Mouse (Mus musculus): Measurements from ENCODE around the gene Hecw2.

The Hecw2 gene

GRCm38 (mm10) chr1:54110920-54111605, 83.9 kb downstream of the Hecw2 start:
- DNase-seq, result peak; percentile 2

- no peak for DNase-seq
Observed at GRCm38 (mm10) chr1:54109255-54109654, 85.7 kb downstream of the Hecw2 start.

- DNase-seq, result no peak
Observed at GRCm38 (mm10) chr1:54106756-54107155, 88.2 kb downstream of the Hecw2 start.

GRCm38 (mm10) chr1:54079708-54080107, 115.3 kb downstream of the Hecw2 start:
- no peak for DNase-seq

- DNase-seq, result no peak
Observed at GRCm38 (mm10) chr1:54074456-54074855, 120.5 kb downstream of the Hecw2 start.

- DNase-seq, result no peak
Observed at GRCm38 (mm10) chr1:54070121-54070520, 124.8 kb downstream of the Hecw2 start.

GRCm38 (mm10) chr1:54068248-54068647, 126.7 kb downstream of the Hecw2 start:
- DNase-seq, result no peak

GRCm38 (mm10) chr1:54065434-54065833, 129.5 kb downstream of the Hecw2 start:
- no peak for DNase-seq

GRCm38 (mm10) chr1:54061078-54061477, 133.9 kb downstream of the Hecw2 start:
- DNase-seq, result no peak

- DNase-seq, result no peak
Observed at GRCm38 (mm10) chr1:54059731-54060130, 135.2 kb downstream of the Hecw2 start.

GRCm38 (mm10) chr1:54052771-54053170, 142.2 kb downstream of the Hecw2 start:
- DNase-seq, result no peak

- DNase-seq, result peak; percentile 32
Observed at GRCm38 (mm10) chr1:54046923-54047322, 148.0 kb downstream of the Hecw2 start.

GRCm38 (mm10) chr1:54039062-54039461, 155.9 kb downstream of the Hecw2 start:
- DNase-seq, result peak; percentile 45

GRCm38 (mm10) chr1:54017686-54018085, 177.3 kb downstream of the Hecw2 start:
- no peak for DNase-seq

- DNase-seq, result peak; percentile 14
Observed at GRCm38 (mm10) chr1:54015739-54016138, 179.2 kb downstream of the Hecw2 start.

- DNase-seq, result no peak
Observed at GRCm38 (mm10) chr1:54012414-54012813, 182.6 kb downstream of the Hecw2 start.

GRCm38 (mm10) chr1:54009418-54010064, 185.4 kb downstream of the Hecw2 start:
- DNase-seq, result no peak

GRCm38 (mm10) chr1:54005860-54006386, 189.0 kb downstream of the Hecw2 start:
- DNase-seq, result peak; percentile 7

GRCm38 (mm10) chr1:54003288-54003687, 191.7 kb downstream of the Hecw2 start:
- DNase-seq, result no peak

- no peak for DNase-seq
Observed at GRCm38 (mm10) chr1:54002077-54002476, 192.9 kb downstream of the Hecw2 start.

- DNase-seq, result no peak
Observed at GRCm38 (mm10) chr1:53997239-53997638, 197.7 kb downstream of the Hecw2 start.

GRCm38 (mm10) chr1:53986185-53986892, 208.6 kb downstream of the Hecw2 start:
- peak; percentile 59 for DNase-seq

GRCm38 (mm10) chr1:53978514-53978831, 216.5 kb downstream of the Hecw2 start:
- DNase-seq, result peak; percentile 77

Data from kidney, postnatal 14 days (tissue).